Mouse (Mus musculus) forebrain, embryonic 16.5 days (tissue): ENCODE results near the gene Apol7a. TPM values are rescaled to one million over a fixed set of nuclear protein-coding genes. Genes with fewer than 3 reads are reported as not detected.

ENCODE experiments used
- ATAC-seq: fragments of 200-750 bp; cut with Nextera tagmentation; 2 replicates; pipeline ENCODE4 v1.8.0; 2017; ENCODE audit warnings: mild to moderate bottlenecking, moderate library complexity
- H3K27ac ChIP-seq: fragments of 300-500 bp; sonication (generic); 2 replicates; pipeline ENCODE4 v1.5.1; 2014; ENCODE audit warnings: low read length, control low read depth
- H3K27me3 ChIP-seq: fragments of 300-500 bp; sonication (generic); replicated peaks from 2 replicates; pipeline ENCODE4 v1.6.1; 2014; ENCODE audit warnings: low read length; ENCODE audit not compliant: control insufficient read depth, insufficient read depth
- H3K36me3 ChIP-seq: fragments of 300-500 bp; sonication (generic); 2 replicates; pipeline ENCODE4 v1.6.1; 2014; ENCODE audit not compliant: control insufficient read depth, insufficient read depth
- H3K4me1 ChIP-seq: fragments of 300-500 bp; sonication (generic); replicated peaks from 2 replicates; pipeline ENCODE4 v1.6.1; 2014; ENCODE audit warnings: low read length; ENCODE audit not compliant: control insufficient read depth, insufficient read depth
- H3K4me2 ChIP-seq: fragments of 300-500 bp; sonication (generic); 2 replicates; pipeline ENCODE4 v1.6.1; 2014; ENCODE audit warnings: mild to moderate bottlenecking, low read length, control low read depth
- H3K4me3 ChIP-seq: fragments of 300-500 bp; sonication (generic); replicated peaks from 2 replicates; pipeline ENCODE4 v1.5.1; 2014; ENCODE audit warnings: mild to moderate bottlenecking, low read length, control low read depth
- H3K9ac ChIP-seq: fragments of 300-500 bp; sonication (generic); replicated peaks from 2 replicates; pipeline ENCODE4 v1.6.1; 2014; ENCODE audit warnings: low read depth, low read length, control low read depth
- H3K9me3 ChIP-seq: fragments of 300-500 bp; sonication (generic); 2 replicates; pipeline ENCODE4 v1.6.1; 2016; ENCODE audit warnings: low read length; ENCODE audit not compliant: control insufficient read depth
- whole genome bisulfite sequencing: fragments of 180-500 bp; shearing (Covaris S2); extraction: QIAGEN DNeasy Blood & Tissue Kit; methylation state at CpG from one replicate; pipeline ENCODE4 v1.1.7; 2014; 5-methylcytosine and 5-hydroxymethylcytosine counted together
- polyA plus RNA-seq: library from polyadenylated mRNA; unstranded; fragments of >200 nt; fragmentation: Nextera tagmentation; extraction: Ambion mirVana; gene quantifications from 2 replicates; pipeline ENCODE4 v1.2.1, GENCODE M21; 2015

The Apol7a gene
- polyA plus RNA-seq, 1 experiment from 2014 or later: not detected

DNA sequence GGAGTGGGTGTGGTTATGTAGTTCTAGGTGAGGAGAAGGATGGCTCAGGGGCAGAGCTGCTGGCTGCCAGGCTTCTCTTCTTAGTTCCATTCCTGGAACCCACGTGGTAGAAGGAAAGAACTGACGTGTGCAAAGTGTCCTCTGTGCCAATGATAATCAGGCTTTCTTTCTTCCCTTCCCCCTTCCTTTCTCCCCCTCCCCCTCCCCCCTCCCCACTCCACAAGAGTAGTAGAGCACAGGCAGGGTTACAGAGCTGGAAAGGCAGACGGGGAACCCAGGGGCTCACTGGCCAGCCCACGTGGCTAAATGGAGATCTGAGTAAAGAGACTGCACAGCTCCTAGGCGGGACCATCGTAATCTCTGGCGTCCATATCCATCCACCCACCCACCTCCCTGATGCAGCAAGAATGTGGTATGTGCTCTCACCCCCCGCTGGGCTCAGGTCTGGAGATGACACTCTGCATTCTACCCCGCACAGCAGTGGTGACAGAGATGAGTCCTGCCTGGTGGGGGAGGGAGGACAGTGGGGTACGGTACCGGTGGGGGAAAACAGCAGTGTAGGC, 42.6 kb downstream of the Apol7a start:
- H3K4me2 ChIP-seq: peak overlapping the region; percentile 40
- peak overlapping the region; percentile 35; the same call in 1 of the 2 replicates for H3K9ac ChIP-seq
- H3K27ac ChIP-seq: peak overlapping the region; percentile 14; the same call in 1 of the 2 replicates
- H3K9me3 ChIP-seq: no peaks in the 10 kb centered on the region
- H3K27me3 ChIP-seq: no peaks in the 10 kb centered on the region
- H3K36me3 ChIP-seq: no peaks in the 10 kb centered on the region
- no peak overlapping the region for H3K4me3 ChIP-seq
- peak; percentile 44 for ATAC-seq
- 14% methylated on average over 11 of the region's 11 CpGs for WGBS
- H3K4me1 ChIP-seq: peaks cover 34% of the 10 kb centered on the region

DNA sequence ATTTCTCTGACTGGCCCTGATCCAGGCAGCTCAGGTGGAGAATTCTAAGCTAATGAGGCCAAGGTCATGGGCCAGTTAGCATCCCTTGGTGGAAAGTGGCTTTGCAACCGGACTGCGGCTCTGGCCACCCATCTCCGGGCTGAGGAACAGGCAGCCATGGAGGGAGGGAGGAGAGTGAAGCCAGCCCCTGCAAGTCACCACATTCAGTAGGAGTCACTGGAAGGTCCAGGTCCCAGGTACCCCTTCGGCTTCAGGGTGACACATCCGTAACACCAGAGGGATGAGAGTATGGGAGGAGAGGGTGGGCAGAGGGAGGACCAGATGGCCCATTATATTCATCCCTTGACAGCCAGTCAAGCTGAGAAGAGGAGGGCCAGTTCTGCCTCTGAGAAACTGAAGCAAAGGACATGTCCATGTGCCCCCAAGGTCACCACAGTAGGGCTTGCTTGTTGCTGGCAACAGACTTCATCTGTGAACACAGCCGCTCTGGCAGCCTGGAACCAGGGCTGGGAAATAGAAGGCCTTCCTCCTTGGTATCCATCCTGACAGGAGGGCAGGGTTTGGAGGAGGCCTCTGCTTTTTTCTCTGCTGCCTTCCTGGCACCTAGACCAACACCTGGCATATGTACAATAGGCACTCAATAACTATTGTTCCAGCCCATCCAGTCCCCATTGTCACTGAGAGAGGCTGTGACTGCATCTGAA, 43.9 kb downstream of the Apol7a start:
- ATAC-seq: no peak
- 55% methylated on average over 6 of the region's 6 CpGs for WGBS
- Histone ChIP-seq H3K4me3 (no peak overlapping the region), H3K4me1 (peaks cover 34% of the 10 kb centered on the region), H3K4me2 (no peak overlapping the region), H3K27ac (peak overlapping the region; percentile 29), H3K27me3 (no peaks in the 10 kb centered on the region), H3K9me3 (no peaks in the 10 kb centered on the region), H3K36me3 (no peaks in the 10 kb centered on the region), H3K9ac (peak overlapping the region; percentile 26; the same call in 1 of the 2 replicates)

DNA sequence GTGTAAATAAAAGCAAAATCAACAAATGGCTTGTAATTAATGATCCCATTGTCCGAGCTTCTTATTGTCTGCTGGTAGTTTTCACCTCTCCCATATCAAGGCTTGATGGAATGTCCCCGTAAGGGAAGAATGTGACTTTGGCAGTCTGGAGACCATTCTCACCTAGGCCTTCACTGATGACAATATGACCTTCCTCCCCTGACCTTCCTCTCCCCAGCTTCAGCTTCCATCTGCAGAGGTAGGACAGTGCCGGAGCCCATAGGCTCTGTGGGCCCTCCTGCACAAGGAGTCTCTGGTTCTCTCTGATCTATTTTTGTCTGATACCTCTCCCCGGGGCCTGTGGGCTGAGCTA, 44.4 kb downstream of the Apol7a start:
- WGBS: 58% methylated on average over 4 of the region's 4 CpGs
- H3K4me3 ChIP-seq: no peak overlapping the region
- no peak overlapping the region for H3K27ac ChIP-seq
- H3K36me3 ChIP-seq: no peaks in the 10 kb centered on the region
- no peak overlapping the region for H3K9ac ChIP-seq
- ATAC-seq: no peak
- no peaks in the 10 kb centered on the region for H3K9me3 ChIP-seq
- no peak overlapping the region for H3K4me2 ChIP-seq
- peaks cover 34% of the 10 kb centered on the region for H3K4me1 ChIP-seq
- H3K27me3 ChIP-seq: no peaks in the 10 kb centered on the region

DNA sequence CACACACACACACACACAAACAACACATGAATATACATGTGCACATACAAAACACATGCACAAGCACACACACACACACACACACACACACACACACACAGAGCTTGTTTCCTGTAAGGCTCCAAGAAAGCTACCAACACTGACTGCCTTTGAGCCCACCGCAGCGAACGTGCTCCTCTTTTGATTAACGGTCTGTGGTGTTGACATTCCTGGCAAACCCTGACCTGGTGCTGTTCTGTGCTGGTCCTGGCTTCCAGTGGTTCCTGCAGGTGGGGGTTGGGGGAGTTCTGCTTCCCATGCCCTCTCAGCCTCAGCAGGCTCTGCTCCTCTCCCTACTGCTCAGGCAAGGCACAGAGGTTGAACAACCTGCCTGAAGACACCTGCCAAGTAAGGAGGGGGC, 45.1 kb downstream of the Apol7a start:
- H3K4me1 ChIP-seq: peaks cover 30% of the 10 kb centered on the region
- ATAC-seq: no peak
- H3K9me3 ChIP-seq: no peaks in the 10 kb centered on the region
- no peak overlapping the region for H3K9ac ChIP-seq
- no peak overlapping the region for H3K4me3 ChIP-seq
- 49% methylated on average over 4 of the region's 4 CpGs for WGBS
- no peaks in the 10 kb centered on the region for H3K36me3 ChIP-seq
- H3K27me3 ChIP-seq: no peaks in the 10 kb centered on the region
- H3K4me2 ChIP-seq: no peak overlapping the region
- no peak overlapping the region for H3K27ac ChIP-seq

DNA sequence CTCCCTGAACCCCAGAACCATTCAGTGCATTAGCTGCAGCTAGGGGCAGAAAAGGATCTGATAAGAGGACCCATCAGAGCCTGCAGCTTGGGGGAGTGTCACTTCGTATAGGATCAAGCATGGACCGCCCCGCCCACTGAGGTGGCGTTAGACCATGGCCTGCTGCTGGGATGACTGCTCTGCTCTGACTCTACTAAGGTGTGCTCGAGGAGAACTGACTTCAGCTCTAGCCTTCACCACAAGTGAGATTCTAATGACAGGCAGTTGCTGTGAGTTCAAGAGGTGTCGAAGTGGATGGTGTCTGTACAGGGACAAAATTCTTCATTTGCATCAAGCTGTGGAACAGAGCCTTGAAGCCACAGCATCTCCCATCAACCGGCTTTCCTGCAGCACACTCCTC, 46.0 kb downstream of the Apol7a start:
- H3K4me3 ChIP-seq: no peak overlapping the region
- no peaks in the 10 kb centered on the region for H3K9me3 ChIP-seq
- no peaks in the 10 kb centered on the region for H3K27me3 ChIP-seq
- no peak for ATAC-seq
- H3K9ac ChIP-seq: no peak overlapping the region
- WGBS: 66% methylated on average over 7 of the region's 7 CpGs
- H3K36me3 ChIP-seq: no peaks in the 10 kb centered on the region
- H3K4me1 ChIP-seq: peaks cover 28% of the 10 kb centered on the region
- H3K27ac ChIP-seq: no peak overlapping the region
- no peak overlapping the region for H3K4me2 ChIP-seq

DNA sequence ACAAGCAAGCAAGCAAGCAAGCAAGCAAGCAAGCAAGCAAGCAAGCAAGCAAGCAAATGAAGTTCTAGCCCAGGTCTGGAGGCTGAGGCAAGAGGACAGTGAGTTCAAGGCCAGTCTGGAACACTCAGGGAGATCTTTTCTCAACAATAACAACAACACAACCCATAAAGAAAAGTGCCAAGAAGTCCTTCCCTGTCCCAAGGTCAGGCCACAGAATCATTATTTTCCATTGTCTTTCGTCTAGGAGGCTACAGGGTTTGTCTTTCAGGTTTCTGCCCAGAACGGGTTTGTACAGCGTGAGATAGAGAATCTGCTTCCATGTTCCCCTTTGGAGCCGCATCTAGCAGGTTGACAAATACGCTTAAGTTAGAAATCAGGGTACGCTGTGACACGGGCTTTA, 48.8 kb downstream of the Apol7a start:
- no peak for ATAC-seq
- Histone ChIP-seq H3K4me1 (peaks cover 10% of the 10 kb centered on the region), H3K36me3 (no peaks in the 10 kb centered on the region), H3K4me3 (no peak overlapping the region), H3K27me3 (no peaks in the 10 kb centered on the region), H3K9ac (no peak overlapping the region), H3K9me3 (no peaks in the 10 kb centered on the region), H3K4me2 (no peak overlapping the region), H3K27ac (no peak overlapping the region)
- 90% methylated on average over 7 of the region's 7 CpGs for WGBS

DNA sequence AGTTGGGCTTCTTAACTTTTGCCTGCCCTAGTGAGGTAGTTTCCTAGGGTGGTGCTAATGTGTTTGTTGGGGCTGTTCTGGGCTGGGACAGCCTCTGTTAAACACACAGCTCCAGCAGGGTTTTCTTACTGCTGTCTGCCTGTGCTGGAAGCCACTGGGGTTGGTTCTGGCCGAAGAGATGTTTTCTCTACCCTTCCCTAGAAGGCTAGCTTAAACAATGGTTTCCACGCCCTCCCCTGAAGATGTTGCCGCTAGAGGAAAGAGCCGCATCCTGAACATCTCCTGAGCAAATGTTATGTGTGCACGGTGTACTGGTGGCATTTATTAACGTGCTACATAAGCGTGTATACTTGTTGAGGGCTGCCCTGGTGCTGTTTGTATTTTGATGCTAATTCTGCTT, 50.8 kb downstream of the Apol7a start:
- H3K4me1 ChIP-seq: peaks cover 9% of the 10 kb centered on the region
- H3K27me3 ChIP-seq: no peaks in the 10 kb centered on the region
- H3K9me3 ChIP-seq: no peaks in the 10 kb centered on the region
- H3K36me3 ChIP-seq: no peaks in the 10 kb centered on the region
- H3K4me2 ChIP-seq: no peak overlapping the region
- H3K9ac ChIP-seq: no peak overlapping the region
- WGBS: 77% methylated on average over 7 of the region's 7 CpGs
- no peak overlapping the region for H3K27ac ChIP-seq
- no peak for ATAC-seq
- no peak overlapping the region for H3K4me3 ChIP-seq

DNA sequence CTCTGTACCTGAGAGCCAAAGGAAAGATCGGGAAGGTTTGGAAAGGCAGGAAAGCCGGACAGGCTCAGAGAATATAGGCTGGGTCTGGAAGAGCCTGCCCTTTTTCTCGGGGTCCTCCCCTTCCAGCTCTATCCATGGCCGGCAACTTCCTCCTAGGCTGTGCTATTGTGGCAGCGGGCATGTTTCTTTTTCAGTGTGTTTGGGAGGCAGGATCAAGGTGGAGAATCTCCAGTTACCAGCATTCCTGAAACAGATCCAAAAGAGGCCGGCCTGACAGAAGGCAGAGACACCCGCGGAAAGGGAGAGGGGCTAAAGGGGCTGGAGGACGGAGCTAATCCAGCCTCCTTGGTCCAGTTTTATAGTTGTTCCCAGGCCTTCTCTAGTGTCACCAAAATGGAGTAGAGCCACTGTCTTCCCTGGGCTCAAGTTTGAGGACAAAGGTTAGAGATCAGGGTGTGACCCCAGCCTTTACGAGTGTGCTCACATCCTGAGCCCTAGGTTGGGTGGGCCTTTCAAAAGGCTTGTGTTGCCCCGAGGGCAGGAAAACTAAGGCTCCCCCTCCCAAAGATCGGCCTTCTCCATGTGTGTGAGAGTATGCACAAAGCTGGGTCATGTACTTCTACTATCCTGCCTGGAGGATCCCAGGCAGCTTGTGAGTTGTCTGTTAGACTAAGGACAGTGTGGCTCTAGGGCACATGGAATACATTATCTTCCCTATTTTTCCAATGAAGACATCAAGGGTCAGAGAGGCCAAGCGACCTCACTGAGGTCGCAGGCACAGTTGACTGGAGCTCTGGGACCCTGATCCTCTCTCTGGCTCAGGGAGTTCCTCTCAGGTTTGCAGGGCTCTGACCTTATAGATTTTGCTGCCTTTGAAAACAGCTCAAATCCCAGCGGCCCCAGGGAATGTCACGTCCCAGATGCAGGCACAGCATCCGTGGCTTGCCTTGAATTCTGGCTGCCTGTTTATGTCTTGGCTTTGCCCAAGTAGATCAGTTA, 54.5 kb downstream of the Apol7a start:
- no peak overlapping the region for H3K4me2 ChIP-seq
- ATAC-seq: 0 out of 2 replicates have a peak, but pooled peaks have one; percentile 10
- no peaks in the 10 kb centered on the region for H3K9me3 ChIP-seq
- H3K9ac ChIP-seq: peak overlapping the region; percentile 48; the same call in 1 of the 2 replicates
- no peak overlapping the region for H3K27ac ChIP-seq
- peaks cover 13% of the 10 kb centered on the region for H3K4me1 ChIP-seq
- H3K4me3 ChIP-seq: no peak overlapping the region
- no peaks in the 10 kb centered on the region for H3K36me3 ChIP-seq
- 52% methylated on average over 16 of the region's 17 CpGs for WGBS
- no peaks in the 10 kb centered on the region for H3K27me3 ChIP-seq

DNA sequence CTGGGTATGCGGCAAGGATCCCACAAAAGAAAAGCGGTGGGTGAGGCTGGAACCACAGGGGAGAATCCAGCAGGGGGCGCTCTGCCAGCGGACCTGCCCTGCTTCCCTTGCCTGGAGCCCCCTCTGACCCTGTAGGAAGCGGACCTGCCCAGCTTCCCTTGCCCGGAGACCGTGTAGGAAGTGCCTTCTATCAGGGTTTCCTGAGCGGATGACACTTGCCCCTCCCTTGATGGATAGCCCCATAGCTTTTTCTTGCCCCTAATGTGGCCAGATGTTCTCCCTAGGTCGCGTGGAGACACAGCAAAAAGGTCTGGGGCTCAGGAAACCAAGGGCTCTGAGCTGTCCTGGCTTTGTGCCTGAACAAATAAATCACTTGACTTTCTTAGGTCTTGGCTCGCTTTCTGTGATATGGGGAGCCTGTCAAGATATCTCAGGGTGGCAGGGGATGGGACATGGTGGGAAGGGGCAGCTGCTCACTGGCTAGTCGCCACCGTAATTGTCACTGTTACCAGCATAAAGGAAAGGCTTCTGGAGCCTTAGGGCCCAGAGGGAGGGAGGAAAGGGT, 55.3 kb downstream of the Apol7a start:
- peak overlapping the region; percentile 43 for H3K4me2 ChIP-seq
- no peaks in the 10 kb centered on the region for H3K36me3 ChIP-seq
- H3K27me3 ChIP-seq: no peaks in the 10 kb centered on the region
- H3K27ac ChIP-seq: no peak overlapping the region; the same call in 1 of the 2 replicates
- WGBS: 12% methylated on average over 13 of the region's 13 CpGs
- no peaks in the 10 kb centered on the region for H3K9me3 ChIP-seq
- H3K4me1 ChIP-seq: peaks cover 13% of the 10 kb centered on the region
- peak; percentile 82 for ATAC-seq
- H3K4me3 ChIP-seq: peak overlapping the region; percentile 13
- peak overlapping the region; percentile 48 for H3K9ac ChIP-seq
